Mouse (Mus musculus): Measurements from ENCODE around the gene Cd4.

Cd4 gene

DNA sequence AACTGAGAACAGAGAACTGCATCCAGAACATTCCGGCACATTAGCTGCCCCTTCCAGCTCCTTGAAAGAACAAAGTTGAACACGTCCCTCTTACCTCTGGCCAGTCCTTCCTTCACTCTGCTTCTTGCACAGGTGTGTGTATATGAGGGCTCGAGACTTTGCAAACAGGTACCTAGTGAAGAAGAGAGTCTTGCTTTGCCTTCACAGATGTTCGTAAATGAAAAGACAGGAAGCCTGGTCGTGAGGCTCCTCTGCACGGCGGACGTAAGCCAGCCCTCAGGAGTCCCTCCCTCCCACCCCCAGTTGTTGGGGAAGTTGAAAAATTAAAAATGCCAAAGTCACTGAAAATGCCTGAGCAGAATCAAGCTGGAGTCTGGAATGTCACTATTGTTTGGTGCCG, at the start of gene Cd4:
TSS of gene Cd4 (minus strand) at position 236 of the 400 bp plus-strand sequence.
- DNase-seq (ENCODE audit: low read depth): no peak

GRCm38 (mm10) chr6:124937493-124937892, 49.5 kb upstream of the Cd4 start:
- DNase-seq (ENCODE audit: low read depth): no peak

DNA sequence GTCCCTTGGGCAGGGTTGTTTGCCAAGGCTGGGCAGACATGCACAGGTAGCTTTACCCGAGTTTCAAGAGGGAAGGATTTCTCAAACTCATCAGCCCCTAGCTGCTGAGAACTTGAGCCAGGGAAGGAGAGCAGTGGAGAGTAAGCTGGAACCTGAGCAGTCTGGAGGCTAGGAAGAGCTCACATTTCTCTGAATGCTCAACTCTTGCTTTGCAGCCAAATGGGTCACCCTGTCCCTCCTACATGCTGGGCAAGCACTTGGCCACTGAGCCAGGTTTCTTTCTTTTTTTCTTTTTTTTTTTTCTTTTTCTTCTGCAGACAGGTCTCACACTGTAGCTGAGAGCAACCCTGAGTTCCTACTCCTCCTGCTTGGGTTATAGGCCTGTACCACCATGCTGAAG, 48.7 kb upstream of the Cd4 start:
- DNase-seq (ENCODE audit: low read depth): no peak

DNA sequence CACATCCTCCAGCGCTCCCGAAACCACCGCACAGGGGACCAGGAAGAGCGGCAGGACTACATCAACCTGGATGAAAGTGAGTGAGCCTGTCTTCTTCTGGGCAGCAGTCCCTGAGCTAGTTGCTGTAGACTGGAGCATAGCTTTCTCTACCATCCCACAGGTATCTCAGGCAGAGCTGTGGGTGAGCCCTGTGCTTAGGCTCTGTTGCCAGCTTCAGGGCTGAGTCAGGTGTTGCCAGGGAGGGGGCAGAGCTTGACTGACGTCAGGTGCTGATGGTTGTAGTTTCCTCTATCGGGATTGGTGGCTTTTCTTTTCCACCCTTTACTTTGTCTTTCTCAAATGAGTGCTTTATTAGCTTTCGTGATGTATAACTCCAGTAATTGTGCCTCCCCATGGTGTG, 46.6 kb upstream of the Cd4 start:
- DNase-seq (ENCODE audit: low read depth): no peak

DNA sequence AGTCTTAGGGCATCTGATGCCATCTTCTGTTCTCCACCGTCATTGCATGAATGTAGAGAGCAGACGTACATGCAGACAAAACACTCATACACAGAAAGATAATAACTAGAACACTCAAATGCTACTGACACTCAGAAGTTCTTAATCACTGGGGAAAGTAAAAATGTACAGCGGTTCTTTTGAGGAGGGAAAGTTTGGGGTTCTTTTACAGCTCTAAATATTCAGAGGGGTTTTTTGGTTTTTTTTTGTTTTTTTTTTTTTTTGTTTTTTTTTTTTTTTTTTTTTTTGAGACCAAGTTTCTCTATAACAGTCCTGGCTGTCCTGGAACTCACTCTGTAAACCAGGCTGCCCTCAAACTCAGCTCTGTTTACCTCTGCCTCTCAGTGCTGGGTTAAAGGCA, 45.1 kb upstream of the Cd4 start:
- DNase-seq (ENCODE audit: low read depth): no peak

DNA sequence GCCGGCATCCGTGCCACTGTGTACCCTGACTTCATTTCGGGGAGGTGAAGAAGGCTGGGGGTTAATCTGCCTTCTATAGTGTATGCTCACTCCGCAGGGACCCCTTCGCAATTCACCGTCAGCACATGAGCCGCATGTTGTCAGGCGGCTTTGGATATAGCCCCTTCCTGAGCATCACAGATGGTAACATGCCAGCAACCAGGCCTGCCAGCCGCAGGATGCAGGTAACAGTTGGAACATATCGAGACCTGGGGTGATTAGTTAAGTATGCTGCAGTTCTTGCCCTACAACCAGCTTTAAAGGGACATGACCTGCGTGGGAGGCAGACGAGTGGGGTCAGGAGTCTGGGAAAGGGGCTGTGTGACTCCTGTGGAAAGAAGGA, 44.3 kb upstream of the Cd4 start:
- no peak for DNase-seq (ENCODE audit: low read depth)

GRCm38 (mm10) chr6:124931525-124932313, 43.7 kb upstream of the Cd4 start:
- DNase-seq (ENCODE audit: low read depth): peak; percentile 82

GRCm38 (mm10) chr6:124930754-124931524, 42.9 kb upstream of the Cd4 start, which contains the start of gene Mlf2:
Gene Mlf2 (plus strand): TSS chr6:124931386.
- DNase-seq (ENCODE audit: low read depth): peak; percentile 100

- DNase-seq (ENCODE audit: low read depth): peak; percentile 64
These were observed 42.2 kb upstream of the Cd4 start for GRCm38 (mm10) chr6:124930231-124930630.

DNA sequence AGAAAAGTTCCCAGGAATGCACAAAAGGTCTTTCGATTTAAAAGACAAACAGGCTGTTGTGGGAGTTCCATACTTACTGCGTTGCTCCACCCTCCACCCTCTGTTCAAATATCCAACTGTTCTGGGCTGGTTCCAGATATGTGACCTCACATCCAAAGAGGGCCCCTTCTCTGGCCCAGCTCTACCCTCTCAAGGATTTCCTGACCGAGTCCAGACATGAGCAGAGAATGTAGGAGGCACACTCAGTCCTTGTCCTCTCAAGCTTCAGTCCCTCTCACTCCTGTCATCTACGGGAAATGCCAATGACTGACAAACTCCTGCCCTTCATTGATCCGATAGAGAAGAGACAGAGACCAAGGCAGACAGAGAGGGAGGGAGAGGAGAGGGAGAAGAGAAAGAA, 37.9 kb upstream of the Cd4 start:
- peak; percentile 78 for DNase-seq (ENCODE audit: low read depth)

DNA sequence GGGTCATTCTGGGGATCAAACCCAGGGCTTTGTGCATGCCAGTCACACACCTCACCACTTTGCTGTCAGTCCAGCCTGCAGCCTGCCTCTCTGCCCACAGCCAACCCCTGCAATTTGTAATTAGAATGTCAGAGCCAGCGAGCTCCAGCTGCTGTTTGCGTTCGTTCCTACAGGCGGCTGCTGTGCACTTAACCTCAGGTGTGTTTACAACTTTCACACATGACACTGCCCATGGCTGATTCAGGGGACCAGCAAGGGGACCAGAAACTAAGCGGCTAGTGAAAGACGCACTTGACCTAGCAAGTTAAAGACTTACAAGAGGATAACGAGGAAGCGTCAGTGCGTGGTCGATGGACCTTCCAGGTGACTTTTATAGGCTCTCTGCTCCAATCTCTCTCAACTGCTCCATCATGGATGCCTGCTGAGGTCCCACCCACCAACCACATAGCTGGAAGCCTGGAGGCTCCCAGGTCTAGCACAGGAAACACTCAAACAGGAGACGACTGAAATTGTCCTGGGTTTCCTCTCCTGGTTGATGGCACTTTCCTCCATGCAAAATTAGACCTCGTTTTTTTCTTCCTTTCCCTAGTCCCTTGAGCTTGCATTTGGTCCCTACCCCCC, 37.3 kb upstream of the Cd4 start:
- no peak for DNase-seq (ENCODE audit: low read depth)

- no peak for DNase-seq (ENCODE audit: low read depth)
These were observed 33.5 kb upstream of the Cd4 start for GRCm38 (mm10) chr6:124921539-124921938.

DNA sequence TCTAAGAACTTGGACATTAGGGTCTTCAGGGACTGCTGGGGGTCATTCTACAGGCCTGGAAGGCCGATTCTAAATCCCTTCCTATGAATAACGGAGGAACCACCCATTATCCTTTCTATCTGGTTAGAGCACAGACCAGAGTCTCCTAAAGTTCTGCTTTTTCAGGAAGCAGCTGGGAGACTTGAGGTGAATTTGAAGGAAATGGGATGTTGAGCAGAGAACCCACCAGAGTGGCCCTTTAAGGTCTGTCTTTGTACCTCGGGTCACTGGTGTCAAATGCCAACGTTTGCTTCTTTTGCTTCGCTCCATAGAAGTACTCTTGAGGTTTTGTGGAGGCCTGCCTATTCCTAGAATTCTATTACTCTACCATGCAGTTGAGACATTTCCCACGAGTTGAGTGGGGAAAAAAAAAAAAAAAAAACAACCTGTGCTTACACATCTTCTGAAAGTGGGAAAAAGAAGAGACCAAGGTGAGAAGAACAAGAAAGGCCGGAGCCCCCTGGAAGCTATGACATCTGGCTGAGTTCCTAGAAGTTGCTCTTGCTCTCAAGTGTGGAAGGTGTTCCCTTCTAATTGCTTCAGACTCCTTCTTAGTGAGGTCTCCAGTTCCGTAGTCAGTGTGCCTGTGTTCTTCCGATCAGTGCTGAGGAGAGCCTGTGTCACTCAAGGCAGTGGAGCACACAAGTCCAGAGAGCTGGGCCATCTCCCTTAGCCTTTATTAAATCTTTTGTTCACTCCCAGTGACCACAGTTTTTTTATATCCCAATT, 32.5 kb upstream of the Cd4 start:
- DNase-seq (ENCODE audit: low read depth): peak; percentile 37

- DNase-seq (ENCODE audit: low read depth): peak; percentile 99
These were observed 31.8 kb upstream of the Cd4 start, which contains the start of gene Ptms for GRCm38 (mm10) chr6:124919695-124920317. Gene Ptms (minus strand): TSS chr6:124920103.

DNA sequence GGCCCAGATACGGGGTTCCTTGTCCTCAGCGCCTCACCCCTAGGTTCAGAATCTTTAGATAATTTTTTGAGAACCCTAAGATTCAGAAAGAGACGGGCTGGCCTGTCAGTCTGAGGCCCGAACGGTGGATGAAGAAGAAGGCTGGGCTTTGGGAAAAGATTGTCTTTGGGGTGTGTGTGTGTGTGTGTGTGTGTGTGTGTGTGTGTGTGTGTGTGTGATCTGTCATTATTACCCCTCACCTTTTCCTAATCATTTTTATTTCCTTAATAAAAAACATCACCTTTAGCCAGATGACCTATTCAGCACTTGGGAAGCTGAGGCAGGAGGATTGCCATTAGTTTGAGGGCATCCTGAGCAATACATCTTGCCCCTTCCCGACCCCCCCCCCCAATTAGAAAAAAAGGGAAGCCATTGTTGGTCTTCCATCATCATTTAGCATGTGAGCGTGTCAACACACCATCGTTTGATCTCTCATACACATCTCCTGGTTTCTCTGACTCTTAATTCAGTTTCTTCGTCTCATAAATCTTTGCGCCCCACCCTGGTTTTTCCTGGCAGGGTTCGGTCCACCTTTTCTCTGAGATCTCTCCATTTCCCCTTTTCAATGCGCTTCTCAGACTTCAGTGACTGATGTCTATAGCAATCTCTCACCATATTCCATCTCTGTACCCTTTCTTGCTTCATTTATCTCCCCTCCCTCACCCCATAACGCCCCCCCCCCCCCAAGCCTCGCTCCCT, 31.0 kb upstream of the Cd4 start:
- no peak for DNase-seq (ENCODE audit: low read depth)

DNA sequence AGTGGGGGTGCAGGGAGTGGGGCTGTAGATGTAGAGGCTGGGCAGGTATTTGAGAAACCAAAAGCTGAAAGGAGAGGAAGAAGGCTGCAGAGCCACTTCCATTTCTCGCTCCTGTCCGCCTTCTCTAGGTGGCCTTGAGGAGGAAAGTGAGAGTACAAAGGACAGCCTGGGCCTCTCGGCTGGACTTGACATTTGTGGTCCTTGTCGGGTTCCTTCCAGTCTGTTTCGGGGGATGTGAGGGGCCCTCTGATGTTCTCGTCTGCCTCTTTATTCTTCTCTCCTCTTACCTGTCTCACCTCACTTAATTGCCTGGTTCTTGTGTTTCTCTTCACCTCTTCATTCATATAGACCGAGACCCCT, 30.3 kb upstream of the Cd4 start:
- DNase-seq (ENCODE audit: low read depth): no peak

- peak; percentile 95 for DNase-seq (ENCODE audit: low read depth)
These were observed 29.7 kb upstream of the Cd4 start for GRCm38 (mm10) chr6:124917518-124918330.

GRCm38 (mm10) chr6:124916695-124917517, 28.9 kb upstream of the Cd4 start:
- peak; percentile 96 for DNase-seq (ENCODE audit: low read depth)
